Mouse (Mus musculus): ENCODE data around the gene Gpr37l1.

The Gpr37l1 gene

GRCm38 (mm10) chr1:135124573-135125363 lies 42.7 kb downstream of the Gpr37l1 start:
- no peak for DNase-seq (ENCODE audit: inconsistent ontology term)

- peak; percentile 44 for DNase-seq (ENCODE audit: inconsistent ontology term)
Measured at GRCm38 (mm10) chr1:135112661-135113060, 54.8 kb downstream of the Gpr37l1 start.

- DNase-seq (ENCODE audit: inconsistent ontology term) = peak; percentile 42
Measured at GRCm38 (mm10) chr1:135111271-135111670, 56.2 kb downstream of the Gpr37l1 start.
